25 mouse cellular contexts compared by ENCODE assay signal in genomic region chr12:9261662-9262061, GRCm38 (mm10).
DNase-seq lines count a peak whose midpoint lies in the region; ATAC-seq lines count a peak whose summit lies in the region.
"Had no signal": no experiment of that assay in that cellular context is flagged by ENCODE, and none has a peak within 500 bp of the region (broad histone marks: within the 10 kb centered on the region; RNA-seq: fewer than 3 reads in every experiment).

No protein-coding gene starts in this region.

- ATAC-seq in kidney, embryonic 14.5 days (ENCODE audit: low FRiP score, low TSS enrichment), result no peak
- peak; percentile 82 for ATAC-seq in limb, embryonic 12.5 days (ENCODE audit: insufficient number of reproducible peaks, insufficient read depth, low FRiP score, low TSS enrichment, low read depth)
- ATAC-seq: forebrain, embryonic 13.5 days; forebrain, embryonic 16.5 days; Patski had no signal

- H3K4me3 ChIP-seq in heart, embryonic 10.5 days, result no peak overlapping the region
- H3K4me3 ChIP-seq in kidney, embryonic 14.5 days (ENCODE audit: low read length), result no peak overlapping the region
- no peak overlapping the region for H3K4me3 ChIP-seq in limb, embryonic 12.5 days (replicated peaks)
- H3K4me3 ChIP-seq: forebrain, embryonic 10.5 days; forebrain, embryonic 13.5 days; heart, embryonic 12.5 days; heart, embryonic 15.5 days had no signal

- no peaks in the 10 kb centered on the region for H3K9me3 ChIP-seq in heart, embryonic 10.5 days
- H3K9me3 ChIP-seq in kidney, embryonic 14.5 days (ENCODE audit: control insufficient read depth, low read length), result no peaks in the 10 kb centered on the region
- H3K9me3 ChIP-seq in limb, embryonic 12.5 days, result no peaks in the 10 kb centered on the region
- H3K9me3 ChIP-seq: forebrain, embryonic 10.5 days; forebrain, embryonic 13.5 days; heart, embryonic 12.5 days; heart, embryonic 15.5 days had no signal

- H3K36me3 ChIP-seq in heart, embryonic 10.5 days, result no peaks in the 10 kb centered on the region
- no peaks in the 10 kb centered on the region for H3K36me3 ChIP-seq in kidney, embryonic 14.5 days (ENCODE audit: control insufficient read depth, insufficient read depth, low read length)
- H3K36me3 ChIP-seq in limb, embryonic 12.5 days, result no peaks in the 10 kb centered on the region
- H3K36me3 ChIP-seq: forebrain, embryonic 10.5 days; G1E; heart, embryonic 12.5 days; heart, embryonic 15.5 days had no signal

- peak; percentile 82 for DNase-seq in heart, adult 11 months
- DNase-seq in heart, embryonic 10.5 days (ENCODE audit: low spot score), result no peak
- DNase-seq in kidney, postnatal 14 days, result peak; percentile 10
- no peak for DNase-seq in adrenal gland, postnatal 10 days
- DNase-seq: adrenal gland, postnatal 14 days; B cell, adult 2 months; cerebellum, adult 11 months; cerebellum, adult 2 months; cerebellum, adult 9-11 months; cerebellum, postnatal 25 days; gastrocnemius, postnatal 10 days; gastrocnemius, postnatal 36 days; heart, postnatal 10 days; heart, postnatal 36 days had no signal

- no peak overlapping the region for H3K9ac ChIP-seq in kidney, embryonic 14.5 days (ENCODE audit: low read depth, low read length)
- H3K9ac ChIP-seq in limb, embryonic 12.5 days (replicated peaks), result no peak overlapping the region
- H3K9ac ChIP-seq: forebrain, embryonic 13.5 days; heart, embryonic 12.5 days; heart, embryonic 15.5 days; hindbrain, embryonic 14.5 days had no signal

- no peaks in the 10 kb centered on the region for H3K27me3 ChIP-seq in heart, embryonic 10.5 days (ENCODE audit: insufficient read depth, poor library complexity, severe bottlenecking)
- no peaks in the 10 kb centered on the region for H3K27me3 ChIP-seq in kidney, embryonic 14.5 days (ENCODE audit: control insufficient read depth, insufficient read depth, low read length)
- H3K27me3 ChIP-seq in limb, embryonic 12.5 days, result peaks cover 36% of the 10 kb centered on the region
- H3K27me3 ChIP-seq: CH12.LX; forebrain, embryonic 13.5 days; heart, embryonic 12.5 days; heart, embryonic 15.5 days; Patski had no signal

- H3K27ac ChIP-seq in heart, embryonic 10.5 days, result no peak overlapping the region
- no peak overlapping the region for H3K27ac ChIP-seq in kidney, embryonic 14.5 days (ENCODE audit: low read depth, low read length)
- H3K27ac ChIP-seq in limb, embryonic 12.5 days, result no peak overlapping the region
- H3K27ac ChIP-seq: forebrain, embryonic 10.5 days; forebrain, embryonic 13.5 days; heart, embryonic 15.5 days; hindbrain, embryonic 14.5 days had no signal

- no peaks in the 10 kb centered on the region for H3K4me1 ChIP-seq in heart, embryonic 10.5 days
- no peaks in the 10 kb centered on the region for H3K4me1 ChIP-seq in kidney, embryonic 14.5 days (ENCODE audit: control insufficient read depth, insufficient read depth, low read length)
- H3K4me1 ChIP-seq in limb, embryonic 12.5 days (replicated peaks), result peaks cover 36% of the 10 kb centered on the region
- H3K4me1 ChIP-seq: forebrain, embryonic 10.5 days; forebrain, embryonic 13.5 days; heart, embryonic 12.5 days; heart, embryonic 15.5 days had no signal

- H3K4me2 ChIP-seq in kidney, embryonic 14.5 days (replicated peaks; ENCODE audit: low read depth, low read length), result no peak overlapping the region
- H3K4me2 ChIP-seq in limb, embryonic 12.5 days, result no peak overlapping the region
- H3K4me2 ChIP-seq: forebrain, embryonic 13.5 days; heart, embryonic 12.5 days; heart, embryonic 15.5 days; hindbrain, embryonic 14.5 days had no signal

- WGBS in heart, embryonic 10.5 days, result 63% methylated on average over 6 of the region's 6 CpGs
- WGBS in kidney, embryonic 14.5 days, result 9% methylated on average over 6 of the region's 6 CpGs
- 30% methylated on average over 6 of the region's 6 CpGs for WGBS in limb, embryonic 12.5 days

Comparison
In these comparisons a context has a peak if more than half of its experiments do, and no peak if none do; other contexts are left out.
1. DNase-seq: peak in heart, adult 11 months (single experiment) and kidney, postnatal 14 days (single experiment); none in heart, embryonic 10.5 days (single experiment) and adrenal gland, postnatal 10 days (single experiment).